Mouse (Mus musculus): Measurements from ENCODE around the gene Aida. TPM values are rescaled to one million over a fixed set of nuclear protein-coding genes. Genes with fewer than 3 reads are reported as not detected.

The Aida gene
- polyA plus RNA-seq (2021; fragmentation: Nextera tagmentation) = 6.5 and 7.4 TPM in 2 replicates
- long read RNA-seq, experiment 1, full-length matches to known transcripts = 2 of 19 reads
- long read RNA-seq, experiment 1, partial matches to known transcripts = 14 of 19 reads
- long read RNA-seq, experiment 1, other reads (novel, unspliced or antisense) = 3 of 19 reads
- long read RNA-seq, experiment 2, full-length matches to known transcripts = 55 of 67 reads
- long read RNA-seq, experiment 2, partial matches to known transcripts = 5 of 67 reads
- long read RNA-seq, experiment 2, other reads (novel, unspliced or antisense) = 7 of 67 reads

DNA sequence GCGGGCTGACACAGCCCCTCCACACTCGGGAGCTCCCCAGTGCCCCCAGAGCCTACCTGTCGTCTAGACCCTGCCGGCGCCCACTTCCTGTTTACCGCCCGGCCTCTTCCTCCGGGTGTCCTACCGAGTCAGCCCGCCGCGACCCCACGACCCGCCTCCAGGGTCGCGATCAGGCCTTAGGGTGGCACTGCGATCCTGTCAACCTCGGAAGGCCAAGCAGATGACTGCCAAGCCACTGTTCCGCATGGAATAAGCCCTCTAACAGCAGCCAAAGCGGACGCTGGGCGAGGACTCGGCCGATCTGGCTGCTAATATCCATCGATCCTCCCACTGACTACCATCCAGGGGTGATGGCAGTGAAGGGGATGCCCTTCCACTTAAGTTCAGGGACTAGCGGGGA is at the start of gene Aida:
Aida (plus strand) TSS at position 126 of the 400 bp plus-strand sequence.

GRCm38 (mm10) chr1:183296877-183297383 is 540 bp downstream of the Aida start, which contains the start of gene Brox:
Gene Brox (minus strand): TSS chr1:183297269.

DNA sequence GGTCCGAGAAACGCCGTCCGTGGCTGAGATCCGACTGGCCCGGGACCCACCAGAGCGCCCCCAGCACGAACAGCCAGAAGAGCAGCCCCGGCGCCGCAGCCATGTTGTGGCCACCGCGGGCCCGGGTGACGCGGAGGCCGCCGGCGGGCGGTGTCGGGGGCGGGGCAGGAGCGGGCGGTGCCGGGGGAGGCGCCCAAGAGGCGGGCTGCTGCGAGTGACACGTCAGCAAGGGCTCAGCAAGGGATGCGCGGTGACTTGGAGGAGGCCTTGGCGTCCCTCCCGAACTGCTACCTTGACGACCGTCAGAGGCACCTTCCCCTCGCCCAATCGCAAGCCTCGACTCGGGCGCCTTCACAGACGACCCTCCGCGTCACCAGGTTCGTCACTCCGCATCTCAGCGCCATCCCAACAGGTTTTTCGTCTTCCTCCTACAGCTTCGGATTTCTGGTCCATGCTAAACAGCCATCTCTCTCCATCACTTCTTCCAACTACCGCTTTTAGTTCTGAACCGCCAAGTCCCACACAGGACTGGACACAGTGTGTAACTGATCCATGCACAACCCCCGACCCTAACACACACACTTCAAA is 73.1 kb downstream of the Aida start, which contains the start of gene Mia3:
Mia3 (minus strand) TSS at position 127 of the 588 bp plus-strand sequence.

Other genes starting within 250 kb of the Aida start
- gene Disp1, start 75.1 kb upstream of the Aida start, polyA plus RNA-seq (2021; fragmentation: Nextera tagmentation) = 3.9 and 5.1 TPM in 2 replicates
- gene Brox, start 679 bp downstream of the Aida start, polyA plus RNA-seq (2021; fragmentation: Nextera tagmentation) = 27.9 and 29.7 TPM in 2 replicates
- 45.4 and 50.5 TPM in 2 replicates for gene Mia3, start 73.0 kb downstream of the Aida start, polyA plus RNA-seq (2021; fragmentation: Nextera tagmentation)
- gene Taf1a, start 92.4 kb downstream of the Aida start, polyA plus RNA-seq (2021; fragmentation: Nextera tagmentation) = 8.3 and 8.6 TPM in 2 replicates
- not detected in 2 replicates for gene Hhipl2, start 121.6 kb downstream of the Aida start, polyA plus RNA-seq (2021; fragmentation: Nextera tagmentation)

Measured in layer of hippocampus, adult 6 months (tissue).